Mouse (Mus musculus) cerebellum, postnatal 4 days (tissue): ENCODE results near the gene Platr25.
"Not testable (repeated sequence)": the region's sequence is repeated elsewhere in the genome, so short reads cannot be mapped to it uniquely, and the experiment has no call there.

Experiments used
- DNase-seq, 2 experiments: peaks; one replicate each; pipeline ENCODE4 v3.0.0; 2022; ENCODE audit warnings: low spot score in 2 of 2, mixed read lengths in 1 of 2

Platr25 gene

GRCm38 (mm10) chr13:62760432-62761415, at the start of gene Platr25:
TSS of gene Platr25 (minus strand) at chr13:62760709.
- peak in 1 of 2 experiments; percentile 34 for DNase-seq

DNA sequence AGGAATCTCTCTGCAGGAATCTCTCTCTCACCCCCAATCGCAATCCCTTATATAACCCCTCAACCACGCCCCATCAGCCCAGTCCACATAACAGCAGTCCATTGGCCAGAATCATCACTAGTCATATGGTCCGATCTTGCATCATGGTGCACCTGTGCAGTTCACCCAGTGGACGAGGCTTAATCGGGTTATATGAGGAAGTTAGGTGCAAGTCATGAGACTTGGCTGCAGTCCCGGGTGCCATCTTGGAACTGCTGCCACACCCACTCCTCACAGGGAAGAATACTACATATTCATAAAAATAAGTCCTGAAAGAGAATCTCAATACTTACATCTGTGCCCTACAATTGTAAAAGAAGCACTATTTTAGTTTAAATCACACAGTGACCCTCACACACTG, 47.5 kb upstream of the Platr25 start:
- DNase-seq, result not testable (repeated sequence)

DNA sequence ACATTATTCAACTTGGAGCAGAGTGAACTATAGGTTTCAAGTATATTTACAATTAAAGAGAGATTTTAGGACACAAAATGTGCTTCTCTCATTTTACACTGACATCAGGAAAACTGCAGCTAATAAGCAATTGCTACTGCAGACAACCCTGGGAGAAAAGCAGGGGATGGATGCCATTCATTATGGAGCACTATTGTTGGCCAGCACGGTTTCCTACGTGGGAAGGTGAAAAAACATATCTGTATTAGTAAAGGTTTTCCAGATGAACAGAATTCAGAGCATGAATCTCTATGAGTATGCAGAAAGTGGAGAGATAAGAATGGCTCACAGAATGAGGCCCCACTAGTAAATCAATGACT, 25.6 kb upstream of the Platr25 start:
- DNase-seq, result not testable (repeated sequence)

DNA sequence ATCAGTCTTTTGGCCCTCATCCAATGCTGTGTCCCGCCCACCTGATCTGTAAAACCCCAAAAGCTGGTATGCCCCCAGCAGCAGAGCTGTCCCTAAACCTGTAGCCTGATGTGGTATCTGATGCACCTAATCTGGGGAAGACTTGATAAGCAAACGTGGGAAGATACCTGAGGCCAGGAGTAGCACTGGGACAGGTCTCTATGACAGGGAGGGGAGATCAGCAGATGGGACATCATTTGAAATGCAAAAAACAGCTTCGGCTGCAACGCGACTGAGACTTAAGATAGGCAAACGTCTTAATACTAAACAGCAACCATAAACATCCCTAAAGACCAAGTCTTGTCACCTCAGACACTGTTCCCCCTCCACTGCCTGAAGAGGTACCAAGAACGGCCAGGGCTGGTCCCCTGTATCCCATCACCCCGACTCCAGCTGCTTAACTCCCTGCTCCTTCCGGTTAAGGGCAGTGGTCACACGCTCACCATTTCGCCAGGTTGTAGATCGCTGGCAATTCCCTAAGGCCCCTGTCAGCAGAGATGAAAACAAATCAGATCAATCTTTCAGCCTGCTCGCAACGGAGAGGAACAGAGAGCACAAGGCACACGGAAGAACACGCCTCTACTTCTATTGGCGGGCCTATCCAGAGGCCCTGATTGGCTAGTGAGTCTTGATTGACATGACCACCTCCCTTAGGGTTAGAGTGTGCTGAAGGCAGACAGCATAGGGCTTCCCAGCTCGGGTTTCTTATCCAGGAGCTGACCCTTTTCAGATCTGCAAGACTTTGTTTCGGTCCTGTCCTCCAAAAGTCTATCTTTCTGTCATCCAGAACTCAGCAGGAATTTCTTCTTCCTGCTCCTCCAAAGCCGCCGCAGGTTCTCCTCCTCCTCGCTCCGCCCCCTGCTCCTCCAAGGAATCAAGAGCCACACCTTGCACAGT, 25.0 kb upstream of the Platr25 start, which contains the start of gene Gm5141:
TSS of gene Gm5141 (minus strand) at position 610 of the 936 bp plus-strand sequence.
- peak in 1 of 2 experiments; percentile 20 for DNase-seq

GRCm38 (mm10) chr13:62763806-62764205, 3.3 kb upstream of the Platr25 start:
- DNase-seq, result peak in 1 of 2 experiments; percentile 37

DNA sequence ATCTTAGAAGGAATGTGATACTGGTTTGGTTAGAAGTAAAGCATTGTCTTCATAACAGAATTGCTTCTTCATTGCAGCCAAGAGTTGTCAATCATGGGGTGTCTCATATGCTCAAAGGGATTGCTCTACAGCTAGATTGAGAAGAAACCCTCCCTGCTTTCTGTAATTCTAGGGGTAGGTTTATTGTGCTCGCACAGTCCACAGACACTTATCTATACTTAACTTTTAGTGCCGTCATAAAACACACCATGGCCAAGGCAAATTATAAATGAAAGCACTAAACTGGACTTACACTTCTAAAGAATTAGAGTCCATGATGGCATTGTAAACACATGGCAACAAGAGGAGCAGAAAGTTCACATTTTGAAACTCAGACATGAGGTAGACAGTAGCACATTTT, 27.2 kb downstream of the Platr25 start:
- no peak for DNase-seq

DNA sequence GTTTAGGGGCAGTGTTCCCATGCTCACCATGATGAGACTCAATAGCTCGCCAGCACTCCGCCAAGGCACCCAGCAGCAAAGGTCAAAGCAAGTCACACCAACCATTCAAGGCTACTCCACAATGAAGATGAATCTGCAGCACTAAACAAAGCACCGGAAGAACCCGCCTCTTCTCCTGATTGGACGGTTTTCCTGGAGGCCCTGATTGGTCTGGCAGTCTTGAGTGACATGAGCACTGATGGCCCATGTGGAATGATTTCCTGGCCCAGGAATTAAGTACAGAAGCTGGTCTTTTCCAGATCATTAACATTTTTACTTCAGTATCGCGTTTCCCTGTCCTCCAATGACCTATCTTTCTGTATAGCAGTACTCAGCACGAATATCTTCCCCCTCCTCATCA, 47.9 kb downstream of the Platr25 start:
- DNase-seq, result not testable (repeated sequence)

GRCm38 (mm10) chr13:62685287-62685648, 75.2 kb downstream of the Platr25 start:
- not testable (repeated sequence) for DNase-seq

DNA sequence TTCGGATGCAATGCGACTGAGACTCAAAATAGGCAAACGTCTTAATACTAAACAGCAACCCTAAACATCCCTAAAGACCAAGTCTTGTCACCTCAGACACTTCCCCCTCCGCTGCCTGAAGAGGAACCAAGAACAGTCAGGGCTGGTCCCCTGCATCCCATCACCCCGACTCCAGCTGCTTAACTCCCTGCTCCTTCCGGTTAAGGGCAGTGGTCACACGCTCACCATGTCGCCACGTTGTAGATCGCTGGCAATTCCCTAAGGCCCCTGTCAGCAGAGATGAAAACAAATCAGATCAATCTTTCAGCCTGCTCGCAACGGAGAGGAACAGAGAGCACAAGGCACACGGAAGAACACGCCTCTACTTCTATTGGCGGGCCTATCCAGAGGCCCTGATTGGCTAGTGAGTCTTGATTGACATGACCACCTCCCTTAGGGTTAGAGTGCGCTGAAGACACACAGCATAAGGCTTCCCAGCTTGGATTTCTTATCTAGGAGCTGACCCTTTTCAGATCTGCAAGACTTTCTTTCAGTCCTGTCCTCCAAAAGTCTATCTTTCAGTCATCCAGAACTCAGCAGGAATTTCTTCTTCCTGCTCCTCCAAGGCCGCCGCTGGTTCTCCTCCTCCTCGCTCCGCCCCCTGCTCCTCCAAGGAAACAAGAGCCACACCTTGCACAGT, 75.8 kb downstream of the Platr25 start:
- peak in 1 of 2 experiments; percentile 10 for DNase-seq

GRCm38 (mm10) chr13:62653369-62653743, 107.2 kb downstream of the Platr25 start:
- DNase-seq, result no peak

DNA sequence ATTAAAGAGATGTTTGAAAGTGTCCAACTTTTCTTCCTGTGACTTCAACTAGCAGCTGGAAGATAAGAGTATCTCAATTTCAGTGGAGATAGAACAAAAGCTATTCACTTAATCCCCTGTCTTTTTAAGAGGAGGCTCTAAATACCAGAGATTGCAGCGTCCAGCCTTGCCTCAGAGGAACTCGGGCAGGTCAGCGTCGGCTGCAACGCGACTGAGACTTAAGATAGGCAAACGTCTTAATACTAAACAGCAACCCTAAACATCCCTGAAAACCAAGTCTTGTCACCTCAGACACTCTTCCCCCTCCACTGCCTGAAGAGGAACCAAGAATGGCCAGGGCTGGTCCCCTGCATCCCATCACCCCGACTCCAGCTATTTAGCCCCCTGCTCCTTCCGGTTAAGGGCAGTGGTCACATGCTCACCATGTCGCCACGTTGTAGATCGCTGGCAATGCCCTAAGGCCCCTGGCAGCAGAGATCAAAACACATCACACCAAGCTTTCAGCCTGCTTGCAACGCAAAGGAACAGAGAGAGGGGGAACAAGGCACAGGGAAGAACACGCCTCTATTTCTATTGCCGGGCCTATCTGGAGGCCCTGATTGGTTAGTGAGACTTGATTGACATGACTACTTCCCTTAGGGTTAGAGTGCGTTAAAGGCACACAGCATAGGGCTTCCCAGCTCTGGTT, 107.7 kb downstream of the Platr25 start:
- DNase-seq, result peak in 1 of 2 experiments; percentile 32

- peak in 1 of 2 experiments; percentile 20 for DNase-seq
Measured at GRCm38 (mm10) chr13:62627071-62627470, 133.4 kb downstream of the Platr25 start.

DNA sequence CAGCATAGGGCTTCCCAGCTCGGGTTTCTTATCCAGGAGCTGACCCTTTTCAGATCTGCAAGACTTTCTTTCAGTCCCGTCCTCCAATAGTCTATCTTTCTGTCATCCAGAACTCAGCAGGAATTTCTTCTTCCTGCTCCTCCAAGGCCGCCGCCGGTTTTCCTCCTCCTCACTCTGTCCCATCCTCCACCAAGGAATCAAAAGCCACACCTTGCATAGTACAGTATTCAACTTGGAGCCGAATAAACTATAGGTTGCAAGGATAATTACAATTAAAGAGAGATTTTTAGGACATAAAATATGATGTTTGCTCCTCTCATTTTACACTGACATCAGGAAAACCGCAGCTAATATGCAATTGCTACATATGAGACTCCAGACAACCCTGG, 136.2 kb downstream of the Platr25 start:
- DNase-seq, result not testable (repeated sequence)

- DNase-seq, result peak; percentile 40 to 52
Measured at GRCm38 (mm10) chr13:62623577-62624276, 136.8 kb downstream of the Platr25 start, which contains the start of gene 6720489N17Rik. TSS of gene 6720489N17Rik (minus strand) at chr13:62624182.
